Mouse (Mus musculus) lung, postnatal 0 days (tissue): Measurements from ENCODE around the gene Paics. TPM values are rescaled to one million over a fixed set of nuclear protein-coding genes. Genes with fewer than 3 reads are reported as not detected.
"Not testable (repeated sequence)": the region's sequence is repeated elsewhere in the genome, so short reads cannot be mapped to it uniquely, and the experiment has no call there.

ENCODE experiments used
- ATAC-seq: fragments of 200-750 bp; cut with Nextera tagmentation; 2 replicates; pipeline ENCODE4 v1.8.0; 2017; ENCODE audit warnings: moderate library complexity
- DNase-seq: peaks from one replicate; pipeline ENCODE4 v3.0.0-alpha.2; 2016; ENCODE audit warnings: low spot score
- H3K27ac ChIP-seq: fragments of 300-500 bp; sonication (generic); 2 replicates; pipeline ENCODE4 v1.5.1; 2014; ENCODE audit warnings: antibody characterized with exemption, mild to moderate bottlenecking, low read length, mixed read lengths
- H3K27me3 ChIP-seq: fragments of 300-500 bp; sonication (generic); replicated peaks from 2 replicates; pipeline ENCODE4 v1.6.1; 2014; ENCODE audit warnings: low read length, mixed read lengths; ENCODE audit not compliant: insufficient read depth
- H3K36me3 ChIP-seq: fragments of 300-500 bp; sonication (generic); 2 replicates; pipeline ENCODE4 v1.6.1; 2014; ENCODE audit warnings: low read length, mixed read lengths; ENCODE audit not compliant: insufficient read depth
- H3K4me1 ChIP-seq: fragments of 300-500 bp; sonication (generic); 2 replicates; pipeline ENCODE4 v1.6.1; 2014; ENCODE audit warnings: antibody characterized with exemption, low read depth, low read length, mixed read lengths; ENCODE audit not compliant: insufficient read depth
- H3K4me2 ChIP-seq: fragments of 300-500 bp; sonication (generic); replicated peaks from 2 replicates; pipeline ENCODE4 v1.6.1; 2014; ENCODE audit warnings: low read depth, mild to moderate bottlenecking, low read length, moderate library complexity, mixed read lengths
- H3K4me3 ChIP-seq: fragments of 300-500 bp; sonication (generic); 2 replicates; pipeline ENCODE4 v1.5.1; 2014; ENCODE audit warnings: low read depth, low read length
- H3K9ac ChIP-seq: fragments of 300-500 bp; sonication (generic); replicated peaks from 2 replicates; pipeline ENCODE4 v1.6.1; 2014; ENCODE audit warnings: low read depth, mild to moderate bottlenecking
- H3K9me3 ChIP-seq: fragments of 300-500 bp; sonication (generic); 2 replicates; pipeline ENCODE4 v1.6.1; 2016; ENCODE audit warnings: low read length, mixed read lengths
- CTCF ChIP-seq: IDR thresholded peaks from 2 replicates; pipeline ENCODE4 v1.5.1; 2016; ENCODE audit warnings: antibody characterized with exemption, mild to moderate bottlenecking
- EP300 ChIP-seq: IDR thresholded peaks from 2 replicates; pipeline ENCODE4 v1.6.1; 2016; ENCODE audit warnings: antibody characterized with exemption, mild to moderate bottlenecking, control low read depth
- WGBS: fragments of 180-500 bp; shearing (Covaris S2); extraction: QIAGEN DNeasy Blood & Tissue Kit; methylation state at CpG from one replicate; pipeline ENCODE4 v1.1.7; 2014; 5-methylcytosine and 5-hydroxymethylcytosine counted together
- polyA plus RNA-seq: library from polyadenylated mRNA; unstranded; fragments of >200 nt; fragmentation: Nextera tagmentation; extraction: Ambion mirVana; gene quantifications from 2 replicates; pipeline ENCODE4 v1.2.1, GENCODE M21; 2015

Paics gene
- polyA plus RNA-seq, 1 experiment from 2014 or later = 167 TPM

DNA sequence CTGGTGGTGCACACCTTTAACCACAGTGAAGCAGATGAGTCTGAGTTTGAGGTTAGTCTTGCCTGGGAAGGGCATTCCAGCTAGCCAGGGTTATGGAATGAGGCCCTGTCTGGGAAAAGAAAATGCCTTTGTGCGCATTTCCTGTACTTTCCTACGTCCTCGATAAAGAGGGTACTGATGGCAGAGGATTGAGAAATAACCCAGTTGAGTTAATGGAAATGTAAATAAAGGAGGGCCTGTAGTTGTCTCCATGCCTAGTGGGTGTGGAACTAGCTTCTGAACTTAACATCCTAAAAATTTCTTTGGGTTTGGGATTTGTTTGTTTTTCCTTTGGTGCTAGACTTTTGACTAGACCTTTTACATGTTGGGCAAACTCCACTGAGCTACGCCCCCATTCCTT is 4.4 kb downstream of the Paics start:
- 42% methylated on average over 4 of the region's 4 CpGs for WGBS

DNA sequence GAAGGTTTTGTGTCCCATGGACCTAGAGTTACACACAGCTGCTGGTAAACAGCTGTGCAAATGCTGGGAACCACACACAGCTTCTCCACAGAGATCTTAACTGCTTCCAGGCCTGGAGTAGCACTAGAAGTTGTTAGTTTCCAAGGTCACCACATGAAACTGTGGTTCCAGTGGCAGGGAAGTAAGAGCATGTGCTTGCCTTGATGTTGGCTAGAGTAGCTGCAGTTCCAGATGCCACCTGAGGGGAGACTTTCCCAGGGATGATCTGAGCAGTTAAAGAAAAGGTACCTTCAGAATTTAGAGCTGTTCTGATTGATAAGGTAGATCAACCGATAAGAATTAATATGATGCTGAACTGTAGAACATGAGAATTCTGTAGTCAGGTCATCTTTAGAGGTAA is 6.8 kb downstream of the Paics start:
- no peak overlapping the region for H3K4me2 ChIP-seq

More for the DNA sequence above, 4.4 kb downstream of the Paics start:
- H3K4me1 ChIP-seq = peaks cover 13% of the 10 kb centered on the region; the same call in 1 of the 2 replicates
- TF ChIP-seq CTCF = no peak
- peak; percentile 81 for TF ChIP-seq EP300
- peaks cover 17% of the 10 kb centered on the region for H3K36me3 ChIP-seq
- H3K27me3 ChIP-seq = no peaks in the 10 kb centered on the region
- H3K27ac ChIP-seq = peak overlapping the region; percentile 62
- ATAC-seq = no peak
- H3K9me3 ChIP-seq = no peaks in the 10 kb centered on the region
- H3K4me3 ChIP-seq = no peak overlapping the region
- no peak overlapping the region for H3K4me2 ChIP-seq
- DNase-seq = peak; percentile 71
- H3K9ac ChIP-seq = no peak overlapping the region

DNA sequence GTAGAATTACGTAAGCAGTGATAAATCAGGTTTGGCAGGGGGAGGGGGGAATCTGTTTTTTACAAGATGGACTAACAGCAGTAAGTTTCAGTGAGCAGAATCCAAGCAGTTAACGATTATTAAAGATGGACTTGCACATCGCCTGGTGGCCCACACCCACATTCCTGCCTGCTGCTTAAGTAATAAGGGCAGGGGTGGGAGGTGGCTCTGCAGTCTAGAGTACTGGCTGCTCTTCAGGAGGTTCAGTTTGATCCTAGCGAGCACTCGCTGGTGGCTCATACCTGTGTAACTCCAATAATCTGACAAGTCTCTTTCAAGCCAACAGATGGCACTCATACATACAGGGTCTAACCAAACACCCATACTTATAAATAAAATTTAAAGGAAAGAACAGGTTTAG is 8.5 kb downstream of the Paics start:
- no peaks in the 10 kb centered on the region for H3K27me3 ChIP-seq
- H3K9ac ChIP-seq = no peak overlapping the region
- H3K36me3 ChIP-seq = peaks cover 37% of the 10 kb centered on the region
- DNase-seq (peak; percentile 54), ATAC-seq (peak; percentile 68)
- H3K4me2 ChIP-seq = no peak overlapping the region
- H3K27ac ChIP-seq = no peak overlapping the region
- TF ChIP-seq EP300 (no peak), CTCF (no peak)
- H3K4me1 ChIP-seq = peaks cover 4% of the 10 kb centered on the region; the same call in 1 of the 2 replicates
- H3K9me3 ChIP-seq = no peaks in the 10 kb centered on the region
- 70% methylated on average over 5 of the region's 5 CpGs for WGBS
- no peak overlapping the region for H3K4me3 ChIP-seq

More for the DNA sequence above, 6.8 kb downstream of the Paics start:
- Histone ChIP-seq H3K36me3 (peaks cover 34% of the 10 kb centered on the region), H3K9ac (no peak overlapping the region), H3K9me3 (no peaks in the 10 kb centered on the region), H3K27me3 (no peaks in the 10 kb centered on the region), H3K4me3 (no peak overlapping the region), H3K4me1 (peaks cover 4% of the 10 kb centered on the region; the same call in 1 of the 2 replicates), H3K27ac (no peak overlapping the region)
- no peak for TF ChIP-seq EP300
- peak; percentile 54 for TF ChIP-seq CTCF
- DNase-seq (peak; percentile 14), ATAC-seq (no peak)
- WGBS = 94% methylated on average over 1 of the region's 1 CpGs

DNA sequence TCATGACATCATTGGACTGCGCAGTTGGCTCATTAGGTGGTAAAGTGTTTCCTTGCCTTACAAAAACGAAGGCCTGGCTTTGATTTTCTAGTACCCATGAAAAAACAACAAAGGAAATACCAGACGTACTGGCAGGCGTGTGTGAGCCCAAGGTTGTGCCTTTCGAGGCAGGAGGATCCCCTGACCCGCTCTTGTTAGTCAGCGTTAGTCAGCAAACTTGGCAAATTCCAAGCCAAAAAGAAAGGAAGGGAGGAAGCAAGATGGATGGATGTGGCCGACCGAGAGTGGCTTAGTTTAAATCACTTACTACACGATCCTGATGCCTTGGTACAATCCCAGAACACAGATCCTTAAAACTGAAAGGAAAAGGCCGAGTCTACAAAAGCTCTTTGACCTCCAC is 11.4 kb downstream of the Paics start:
- TF ChIP-seq EP300 = no peak
- no peak for TF ChIP-seq CTCF
- no peaks in the 10 kb centered on the region for H3K9me3 ChIP-seq
- no peak overlapping the region for H3K4me2 ChIP-seq
- no peak overlapping the region for H3K9ac ChIP-seq
- no peak for ATAC-seq
- H3K27ac ChIP-seq = no peak overlapping the region
- H3K27me3 ChIP-seq = no peaks in the 10 kb centered on the region
- 77% methylated on average over 11 of the region's 11 CpGs for WGBS
- H3K4me3 ChIP-seq = no peak overlapping the region
- H3K4me1 ChIP-seq = no peaks in the 10 kb centered on the region
- no peak for DNase-seq
- H3K36me3 ChIP-seq = peaks cover 38% of the 10 kb centered on the region

DNA sequence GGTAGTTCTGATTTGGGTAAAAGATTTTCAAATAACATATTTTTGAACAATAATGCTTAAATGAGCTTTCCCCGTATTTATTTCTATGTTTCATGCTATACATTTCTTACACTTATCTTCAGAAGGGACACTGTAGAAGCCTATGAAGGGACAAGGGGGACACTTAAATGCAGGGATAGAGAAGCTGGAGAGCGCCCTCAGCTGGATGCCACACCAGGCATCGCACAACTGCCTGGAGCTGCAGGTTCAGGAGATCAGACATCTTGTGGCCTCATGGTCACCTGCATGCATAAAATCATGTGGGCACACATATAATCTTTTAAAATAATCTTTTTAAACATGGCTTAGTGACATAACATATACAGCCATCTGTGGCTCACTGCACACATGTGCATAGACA is 13.5 kb downstream of the Paics start:
- peak; percentile 53 for TF ChIP-seq CTCF
- no peak for TF ChIP-seq EP300
- Histone ChIP-seq H3K27ac (no peak overlapping the region), H3K4me1 (no peaks in the 10 kb centered on the region), H3K9ac (no peak overlapping the region), H3K36me3 (peaks cover 40% of the 10 kb centered on the region), H3K27me3 (no peaks in the 10 kb centered on the region), H3K4me2 (no peak overlapping the region), H3K4me3 (no peak overlapping the region), H3K9me3 (no peaks in the 10 kb centered on the region)
- 90% methylated on average over 3 of the region's 3 CpGs for WGBS
- no peak for ATAC-seq
- DNase-seq = peak; percentile 26

DNA sequence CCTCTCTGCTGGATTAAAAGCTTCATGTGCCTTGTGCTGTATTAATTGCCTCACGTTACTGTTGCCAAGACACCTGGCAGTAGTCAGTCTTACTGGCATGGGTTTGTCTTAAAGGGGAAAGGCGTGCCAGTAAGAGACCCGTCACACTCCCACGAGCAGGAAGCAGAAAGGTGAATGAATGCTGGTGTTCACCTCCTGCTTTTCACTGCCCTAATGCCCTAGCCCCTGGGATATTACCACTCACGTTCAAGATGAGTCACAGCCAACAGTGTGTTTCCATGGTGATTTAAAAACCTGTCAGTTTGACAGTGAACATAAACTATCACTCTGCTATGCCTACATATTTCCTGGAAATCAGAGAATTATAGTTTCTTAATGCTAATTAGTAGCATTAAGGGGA is 18.1 kb downstream of the Paics start:
- no peak overlapping the region for H3K4me3 ChIP-seq
- peaks cover 14% of the 10 kb centered on the region; the same call in 1 of the 2 replicates for H3K36me3 ChIP-seq
- WGBS = 72% methylated on average over 5 of the region's 5 CpGs
- ATAC-seq (no peak), DNase-seq (no peak)
- TF ChIP-seq CTCF (no peak), EP300 (no peak)
- no peaks in the 10 kb centered on the region for H3K27me3 ChIP-seq
- H3K9ac ChIP-seq = no peak overlapping the region
- no peak overlapping the region for H3K27ac ChIP-seq
- no peaks in the 10 kb centered on the region for H3K9me3 ChIP-seq
- no peak overlapping the region for H3K4me2 ChIP-seq
- H3K4me1 ChIP-seq = peaks cover 9% of the 10 kb centered on the region; the same call in 1 of the 2 replicates

DNA sequence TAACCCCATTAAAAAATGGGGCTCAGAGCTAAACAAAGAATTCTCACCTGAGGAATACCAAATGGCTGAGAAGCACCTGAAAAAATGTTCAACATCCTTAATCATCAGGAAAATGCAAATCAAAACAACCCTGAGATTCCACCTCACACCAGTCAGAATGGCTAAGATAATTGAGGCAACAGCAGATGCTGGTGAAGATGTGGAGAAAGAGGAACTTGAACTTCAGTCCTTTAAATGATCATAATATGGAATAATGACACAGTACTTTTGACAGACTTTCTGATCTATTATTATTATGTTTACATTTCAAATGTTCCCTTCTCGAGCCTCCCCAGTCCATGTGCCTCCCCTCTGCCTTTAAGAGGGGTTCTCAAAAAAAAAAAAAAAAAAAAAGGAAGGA is 20.0 kb downstream of the Paics start:
- not testable (repeated sequence) for H3K27me3 ChIP-seq, H3K4me3 ChIP-seq, H3K36me3 ChIP-seq, H3K9me3 ChIP-seq, H3K27ac ChIP-seq, ATAC-seq, H3K9ac ChIP-seq, H3K4me1 ChIP-seq, DNase-seq, H3K4me2 ChIP-seq
- WGBS = 55% methylated on average over 1 of the region's 1 CpGs
